Mouse (Mus musculus) G1E-ER4 (cell line): ENCODE data around the gene Tnni3k. TPM values are rescaled to one million over a fixed set of nuclear protein-coding genes. Genes with fewer than 3 reads are reported as not detected.

ENCODE experiments used
- GATA1 ChIP-seq: IDR thresholded peaks from one replicate; pipeline ENCODE4 v1.8.0; 2012; ENCODE audit warnings: low read length, inconsistent platforms
- polyA plus RNA-seq: library from polyadenylated mRNA; stranded (reverse); fragments of >175 nt; gene quantifications from 2 replicates; pipeline ENCODE4 v1.2.3, GENCODE M21; 2012

The Tnni3k gene
- polyA plus RNA-seq, 1 experiment = not detected

- TF ChIP-seq GATA1 = no peak
Observed at GRCm38 (mm10) chr3:154766321-154766720, 288.9 kb downstream of the Tnni3k start.

GRCm38 (mm10) chr3:154764115-154764514 is 291.1 kb downstream of the Tnni3k start:
- TF ChIP-seq GATA1 = no peak

- TF ChIP-seq GATA1 = no peak
Observed at GRCm38 (mm10) chr3:154763374-154763773, 291.8 kb downstream of the Tnni3k start.

GRCm38 (mm10) chr3:154761108-154761507 is 294.1 kb downstream of the Tnni3k start:
- TF ChIP-seq GATA1 = no peak

- TF ChIP-seq GATA1 = no peak
Observed at GRCm38 (mm10) chr3:154758089-154758488, 297.1 kb downstream of the Tnni3k start.

- TF ChIP-seq GATA1 = no peak
Observed at GRCm38 (mm10) chr3:154755225-154755624, 300.0 kb downstream of the Tnni3k start.

- TF ChIP-seq GATA1 = no peak
Observed at GRCm38 (mm10) chr3:154754505-154754904, 300.7 kb downstream of the Tnni3k start.

GRCm38 (mm10) chr3:154744317-154744716 is 310.9 kb downstream of the Tnni3k start:
- no peak for TF ChIP-seq GATA1

- TF ChIP-seq GATA1 = no peak
Observed at GRCm38 (mm10) chr3:154742927-154743326, 312.3 kb downstream of the Tnni3k start.

- no peak for TF ChIP-seq GATA1
Observed at GRCm38 (mm10) chr3:154741496-154741895, 313.7 kb downstream of the Tnni3k start.

Other genes starting within 250 kb of the Tnni3k start
- 0.28 and 1.2 TPM in 2 replicates for gene Fpgt, start 38.0 kb upstream of the Tnni3k start, polyA plus RNA-seq
- 0.13 and 0.14 TPM in 2 replicates for gene Lrriq3, start 38.0 kb upstream of the Tnni3k start, polyA plus RNA-seq